Mouse (Mus musculus) limb, embryonic 11.5 days (tissue): Measurements from ENCODE around the gene Angpt4. TPM values are rescaled to one million over a fixed set of nuclear protein-coding genes. Genes with fewer than 3 reads are reported as not detected.

ENCODE experiments used
- ATAC-seq: fragments of 200-750 bp; cut with Nextera tagmentation; 2 replicates; pipeline ENCODE4 v1.8.0; 2017; ENCODE audit warnings: low read depth; ENCODE audit not compliant: insufficient number of reproducible peaks, low FRiP score, low TSS enrichment
- DNase-seq: peaks from one replicate; pipeline ENCODE4 v3.0.0-alpha.2; 2015; ENCODE audit warnings: low spot score
- H3K27ac ChIP-seq: fragments of 300-500 bp; sonication (generic); replicated peaks from 2 replicates; pipeline ENCODE4 v1.5.1; 2014; ENCODE audit warnings: low read depth, mild to moderate bottlenecking, low read length
- H3K27me3 ChIP-seq: fragments of 300-500 bp; sonication (generic); 2 replicates; pipeline ENCODE4 v1.6.1; 2014; ENCODE audit warnings: mild to moderate bottlenecking, low read length, mixed read lengths; ENCODE audit not compliant: control insufficient read depth, insufficient read depth
- H3K36me3 ChIP-seq: fragments of 300-500 bp; sonication (generic); 2 replicates; pipeline ENCODE4 v1.6.1; 2014; ENCODE audit warnings: mild to moderate bottlenecking, low read length, moderate library complexity, mixed read lengths; ENCODE audit not compliant: control insufficient read depth, insufficient read depth
- H3K4me1 ChIP-seq: fragments of 300-500 bp; sonication (generic); 2 replicates; pipeline ENCODE4 v1.6.1; 2014; ENCODE audit warnings: low read length, mixed read lengths; ENCODE audit not compliant: control insufficient read depth, insufficient read depth
- H3K4me2 ChIP-seq: fragments of 300-500 bp; sonication (generic); 2 replicates; pipeline ENCODE4 v1.6.1; 2014; ENCODE audit warnings: low read depth, mild to moderate bottlenecking, moderate library complexity; ENCODE audit not compliant: severe bottlenecking
- H3K4me3 ChIP-seq: fragments of 300-500 bp; sonication (generic); 2 replicates; pipeline ENCODE4 v1.5.1; 2014; ENCODE audit warnings: low read depth, low read length
- H3K9ac ChIP-seq: fragments of 300-500 bp; sonication (generic); 2 replicates; pipeline ENCODE4 v1.6.1; 2014; ENCODE audit warnings: mild to moderate bottlenecking, low read length
- H3K9me3 ChIP-seq: fragments of 300-500 bp; sonication (generic); 2 replicates; pipeline ENCODE4 v1.6.1; 2016; ENCODE audit warnings: low read length; ENCODE audit not compliant: control insufficient read depth
- WGBS: fragments of 180-500 bp; shearing (Covaris S2); extraction: QIAGEN DNeasy Blood & Tissue Kit; methylation state at CpG from one replicate; pipeline ENCODE4 v1.1.7; 2014; 5-methylcytosine and 5-hydroxymethylcytosine counted together
- polyA plus RNA-seq: library from polyadenylated mRNA; unstranded; fragments of >200 nt; fragmentation: Nextera tagmentation; extraction: Ambion mirVana; gene quantifications from 2 replicates; pipeline ENCODE4 v1.2.1, GENCODE M21; 2014

The Angpt4 gene
- 0.23 TPM in 1 of 2 replicates, not detected in the other for polyA plus RNA-seq

DNA sequence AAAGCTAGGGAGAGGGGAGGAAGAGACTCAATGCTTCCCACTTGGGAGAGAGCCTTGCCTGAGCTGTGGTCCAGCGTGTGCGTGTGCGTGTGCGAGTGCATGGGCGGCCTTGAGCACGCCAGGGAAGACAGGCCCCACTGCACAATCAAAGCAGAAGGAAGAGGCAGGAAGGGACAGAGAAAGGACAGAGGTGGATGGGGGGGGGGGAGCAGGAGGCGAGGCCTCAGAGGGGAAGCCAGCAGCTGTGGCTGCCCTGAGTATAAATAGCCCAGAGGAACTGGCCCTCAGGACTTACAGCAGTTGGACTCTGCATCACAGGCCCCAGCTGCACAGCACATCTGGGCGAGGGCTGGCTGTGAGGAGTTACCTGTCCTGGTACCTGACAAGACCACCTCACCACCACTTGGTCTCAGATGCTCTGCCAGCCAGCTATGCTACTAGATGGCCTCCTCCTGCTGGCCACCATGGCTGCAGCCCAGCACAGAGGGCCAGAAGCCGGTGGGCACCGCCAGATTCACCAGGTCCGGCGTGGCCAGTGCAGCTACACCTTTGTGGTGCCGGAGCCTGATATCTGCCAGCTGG, at the start of gene Angpt4:
TSS of gene Angpt4 (plus strand) at position 292 of the 582 bp plus-strand sequence.
- ATAC-seq (peak; percentile 33; the same call in 1 of the 2 replicates), DNase-seq (no peak)
- H3K9me3 ChIP-seq, result no peaks in the 10 kb centered on the region
- 0 out of 2 replicates have a peak within 1 kb of the TSS, but pooled peaks have one; percentile 10 for H3K4me2 ChIP-seq
- WGBS, result 60% methylated on average over 13 of the region's 13 CpGs
- peak within 1 kb of the TSS; percentile 30; the same call in 1 of the 2 replicates for H3K27ac ChIP-seq
- H3K4me1 ChIP-seq, result peaks cover 11% of the 10 kb centered on the region
- H3K9ac ChIP-seq, result no peak within 1 kb of the TSS
- no peak within 1 kb of the TSS for H3K4me3 ChIP-seq
- H3K27me3 ChIP-seq, result no peaks in the 10 kb centered on the region
- H3K36me3 ChIP-seq, result no peaks in the 10 kb centered on the region

DNA sequence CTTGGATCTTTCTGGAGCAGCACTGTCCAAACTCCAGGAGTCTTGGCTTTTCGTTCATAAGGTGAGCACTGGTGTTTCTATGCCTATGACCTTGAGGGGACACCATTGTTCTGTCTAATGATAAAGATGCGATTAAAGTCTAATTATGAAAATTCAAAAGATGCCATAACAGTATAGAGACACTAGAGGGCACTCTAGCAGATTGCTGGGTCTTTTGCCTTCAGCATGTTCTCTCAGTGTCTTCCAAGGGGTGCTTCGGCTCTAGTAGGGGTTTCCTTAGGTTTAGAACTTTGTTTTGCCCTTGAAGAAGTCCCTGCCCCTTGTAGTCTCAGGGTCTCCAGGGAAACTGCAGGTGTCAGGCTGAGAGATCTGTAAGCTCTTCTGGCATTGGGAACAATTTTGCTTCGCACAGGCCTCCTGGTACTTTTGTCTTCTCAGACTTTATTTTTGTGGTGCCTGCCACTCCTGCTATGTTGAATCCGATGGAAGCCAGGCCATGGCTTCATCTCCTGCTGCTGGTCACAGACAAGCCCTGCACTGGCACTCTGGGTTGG, 48.7 kb upstream of the Angpt4 start:
- ATAC-seq, result no peak
- H3K9me3 ChIP-seq, result no peaks in the 10 kb centered on the region
- DNase-seq, result no peak
- H3K4me3 ChIP-seq, result no peak overlapping the region
- H3K4me2 ChIP-seq, result no peak overlapping the region
- no peaks in the 10 kb centered on the region for H3K4me1 ChIP-seq
- 53% methylated on average over 5 of the region's 5 CpGs for WGBS
- H3K9ac ChIP-seq, result no peak overlapping the region
- no peak overlapping the region for H3K27ac ChIP-seq
- no peaks in the 10 kb centered on the region for H3K36me3 ChIP-seq
- H3K27me3 ChIP-seq, result no peaks in the 10 kb centered on the region

DNA sequence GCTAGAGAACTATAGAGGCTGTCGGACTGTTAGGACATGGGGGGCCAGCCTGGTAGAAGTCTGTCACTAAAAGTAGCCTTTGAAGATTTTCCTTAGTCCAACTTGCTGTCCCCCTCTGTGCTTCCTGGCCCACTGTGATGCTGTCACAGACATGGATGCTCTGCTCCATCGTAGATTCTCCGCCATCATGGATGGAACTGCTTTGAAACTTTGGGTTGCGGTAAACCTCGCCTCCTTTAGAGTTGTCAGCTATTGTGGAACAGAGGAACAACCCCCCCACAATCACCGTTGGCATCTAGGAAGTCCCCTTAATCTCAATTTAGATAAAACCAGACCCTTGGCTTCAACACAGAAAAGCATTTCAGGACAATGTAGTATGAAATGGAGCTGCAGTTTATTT, 46.1 kb upstream of the Angpt4 start:
- Histone ChIP-seq H3K4me1 (no peaks in the 10 kb centered on the region), H3K4me3 (no peak overlapping the region), H3K27ac (no peak overlapping the region), H3K27me3 (no peaks in the 10 kb centered on the region), H3K9ac (no peak overlapping the region), H3K4me2 (no peak overlapping the region), H3K9me3 (no peaks in the 10 kb centered on the region), H3K36me3 (no peaks in the 10 kb centered on the region)
- ATAC-seq (no peak), DNase-seq (no peak)
- WGBS, result 93% methylated on average over 6 of the region's 6 CpGs

DNA sequence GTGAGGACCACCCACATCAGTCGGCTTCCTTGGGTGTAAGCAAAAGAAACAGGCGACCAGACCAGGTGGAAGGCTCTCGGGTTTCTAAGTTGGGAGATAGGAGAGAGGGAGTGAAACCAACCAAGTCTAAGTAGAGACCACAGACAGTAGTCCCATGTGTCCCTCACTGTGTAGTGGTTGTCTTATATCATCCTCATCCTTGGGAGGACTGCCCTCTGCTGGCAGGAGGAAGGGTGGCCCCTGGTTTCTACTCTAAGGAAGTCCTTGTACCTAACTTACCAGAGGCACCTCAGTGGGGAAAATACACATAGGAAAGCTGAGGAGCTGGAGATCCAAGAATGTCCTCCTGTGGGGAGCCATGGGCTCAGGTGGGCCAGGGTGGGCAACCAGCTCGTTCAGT, 44.5 kb upstream of the Angpt4 start:
- WGBS, result 35% methylated on average over 4 of the region's 4 CpGs
- H3K27ac ChIP-seq, result no peak overlapping the region
- no peaks in the 10 kb centered on the region for H3K36me3 ChIP-seq
- ATAC-seq (peak; percentile 67), DNase-seq (peak; percentile 75)
- no peak overlapping the region for H3K4me3 ChIP-seq
- H3K4me1 ChIP-seq, result no peaks in the 10 kb centered on the region
- H3K4me2 ChIP-seq, result no peak overlapping the region
- H3K27me3 ChIP-seq, result no peaks in the 10 kb centered on the region
- H3K9me3 ChIP-seq, result no peaks in the 10 kb centered on the region
- H3K9ac ChIP-seq, result no peak overlapping the region

DNA sequence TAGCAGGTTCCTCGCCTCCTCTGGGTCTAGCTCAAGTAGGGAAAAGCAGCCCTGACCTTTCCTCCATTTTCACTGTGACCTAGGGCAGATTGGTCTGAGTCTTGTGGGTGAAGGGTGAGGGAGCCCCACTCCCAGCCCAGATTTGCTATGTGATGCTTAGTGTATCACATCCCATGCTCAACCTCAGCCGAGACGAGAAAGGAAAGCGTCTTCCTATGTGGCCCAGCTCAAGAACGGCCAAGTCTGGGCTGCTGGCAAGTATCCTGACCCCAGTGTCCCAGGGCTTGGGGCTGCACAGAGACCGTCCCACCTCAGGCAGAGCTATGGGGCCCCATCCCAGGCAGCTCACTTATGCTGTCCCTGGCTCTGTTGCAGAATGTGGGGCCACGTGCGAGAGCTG, 42.8 kb upstream of the Angpt4 start:
- no peaks in the 10 kb centered on the region for H3K27me3 ChIP-seq
- no peak overlapping the region for H3K4me3 ChIP-seq
- H3K9ac ChIP-seq, result no peak overlapping the region
- no peak overlapping the region for H3K27ac ChIP-seq
- H3K4me1 ChIP-seq, result no peaks in the 10 kb centered on the region
- no peak for ATAC-seq
- H3K36me3 ChIP-seq, result no peaks in the 10 kb centered on the region
- no peaks in the 10 kb centered on the region for H3K9me3 ChIP-seq
- no peak overlapping the region for H3K4me2 ChIP-seq
- WGBS, result 87% methylated on average over 8 of the region's 8 CpGs
- DNase-seq, result no peak

DNA sequence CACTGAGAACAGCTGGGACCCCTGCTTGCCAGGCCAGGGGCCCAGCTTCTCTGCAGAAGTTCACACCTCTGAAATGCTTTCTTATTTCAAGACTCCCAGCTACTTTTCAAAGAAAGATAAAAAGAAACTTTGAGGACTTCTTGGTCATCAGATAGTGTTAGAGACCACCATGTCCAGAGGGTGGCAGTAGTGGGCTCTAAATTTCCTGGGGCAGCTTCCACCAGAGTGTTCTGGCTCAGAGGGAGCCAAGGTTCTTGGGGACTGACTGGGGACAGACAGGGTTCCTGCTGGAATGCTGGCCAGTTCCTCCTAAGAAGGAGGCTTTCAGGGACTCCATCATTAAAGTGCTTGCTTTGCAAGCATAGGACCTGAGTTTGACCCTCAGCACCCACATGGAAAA, 36.5 kb upstream of the Angpt4 start:
- H3K4me3 ChIP-seq, result no peak overlapping the region
- no peaks in the 10 kb centered on the region for H3K4me1 ChIP-seq
- DNase-seq (peak; percentile 55), ATAC-seq (no peak)
- no peaks in the 10 kb centered on the region for H3K36me3 ChIP-seq
- no peaks in the 10 kb centered on the region for H3K27me3 ChIP-seq
- H3K9ac ChIP-seq, result no peak overlapping the region
- no peak overlapping the region for H3K27ac ChIP-seq
- H3K4me2 ChIP-seq, result no peak overlapping the region
- H3K9me3 ChIP-seq, result no peaks in the 10 kb centered on the region

DNA sequence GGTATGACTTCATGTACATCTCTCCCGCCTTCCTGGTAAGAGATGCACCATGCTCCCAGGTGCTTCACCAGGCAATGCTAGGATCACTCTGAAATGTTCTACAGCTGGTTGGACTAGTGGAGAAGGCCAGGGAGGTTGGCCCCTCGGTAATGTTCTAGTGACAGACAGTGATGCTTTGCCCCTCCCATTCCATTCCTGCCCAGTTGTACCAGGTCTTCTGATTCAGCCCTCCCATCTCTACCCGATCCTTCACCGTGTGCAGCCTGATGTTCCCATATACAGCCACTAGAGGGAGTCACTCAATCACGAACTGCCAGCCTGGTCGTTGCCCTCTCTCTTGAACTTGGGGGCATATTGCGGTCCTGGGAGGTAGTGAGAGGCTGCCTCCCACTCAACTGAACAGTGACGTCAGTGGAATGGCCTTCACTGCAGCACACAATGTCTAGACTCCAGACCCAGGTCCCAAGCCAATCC, 35.0 kb upstream of the Angpt4 start:
- Histone ChIP-seq H3K27ac (no peak overlapping the region), H3K4me2 (no peak overlapping the region), H3K9me3 (no peaks in the 10 kb centered on the region), H3K9ac (no peak overlapping the region), H3K4me1 (no peaks in the 10 kb centered on the region), H3K4me3 (no peak overlapping the region), H3K27me3 (no peaks in the 10 kb centered on the region), H3K36me3 (no peaks in the 10 kb centered on the region)
- ATAC-seq (peak; percentile 46; the same call in 1 of the 2 replicates), DNase-seq (peak; percentile 78)
- WGBS, result 16% methylated on average over 8 of the region's 8 CpGs

DNA sequence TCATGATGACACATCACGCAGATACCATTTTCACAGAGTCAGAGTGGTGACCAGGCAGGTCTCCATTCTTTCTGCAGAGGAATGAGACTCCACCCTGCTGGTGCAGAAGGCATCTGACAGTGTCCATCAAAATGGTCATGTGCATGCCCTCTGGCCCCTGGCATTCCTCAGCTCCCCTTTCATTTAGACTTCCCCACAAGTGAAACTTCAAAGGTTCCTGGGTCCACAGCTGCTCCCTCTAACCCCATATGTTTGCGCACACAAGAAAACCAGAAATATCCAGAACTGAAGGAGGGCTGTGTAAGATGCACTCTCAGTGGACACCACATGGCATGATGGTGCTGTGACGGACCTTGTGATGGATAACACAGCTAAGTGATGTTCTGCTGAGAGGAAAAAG, 32.4 kb upstream of the Angpt4 start:
- Histone ChIP-seq H3K4me1 (no peaks in the 10 kb centered on the region), H3K27ac (no peak overlapping the region), H3K27me3 (no peaks in the 10 kb centered on the region), H3K4me2 (no peak overlapping the region), H3K36me3 (no peaks in the 10 kb centered on the region), H3K4me3 (no peak overlapping the region), H3K9me3 (no peaks in the 10 kb centered on the region), H3K9ac (no peak overlapping the region)
- 79% methylated on average over 3 of the region's 3 CpGs for WGBS
- no peak for DNase-seq
- 0 out of 2 replicates have a peak, but pooled peaks have one; percentile 6 for ATAC-seq
